Mouse (Mus musculus): ENCODE measurements around the gene Hyou1. TPM values are rescaled to one million over a fixed set of nuclear protein-coding genes. Genes with fewer than 3 reads are reported as not detected.

The Hyou1 gene
- polyA plus RNA-seq, 1 experiment from 2014 or later: 22.0 TPM

DNA sequence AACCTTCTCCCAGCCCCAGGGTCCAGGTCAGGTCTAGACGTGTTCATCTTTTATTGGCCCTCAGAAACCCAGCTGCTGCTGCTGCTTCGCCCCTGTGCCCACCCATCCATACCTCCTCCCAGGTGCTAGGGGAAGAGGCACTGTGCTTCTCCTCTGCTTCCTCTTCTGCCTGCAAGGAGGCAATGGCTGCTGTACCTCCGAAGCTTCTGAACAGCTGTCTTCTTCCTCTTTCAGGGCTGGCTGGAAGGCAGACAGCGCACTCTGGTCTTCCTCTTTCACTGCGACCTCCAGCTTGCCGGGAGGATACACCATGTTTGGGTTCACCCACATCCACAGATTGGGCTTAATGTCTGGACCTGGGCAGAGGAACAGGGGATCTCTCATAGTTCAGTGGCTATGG, 56.5 kb downstream of the Hyou1 start:
- WGBS: 89% methylated on average over 6 of the region's 6 CpGs
- Histone ChIP-seq H3K36me3 (no peaks in the 10 kb centered on the region), H3K9ac (replicated peaks) (no peak overlapping the region), H3K4me3 (no peak overlapping the region), H3K4me2 (replicated peaks) (no peak overlapping the region), H3K27ac (replicated peaks) (no peak overlapping the region), H3K9me3 (no peaks in the 10 kb centered on the region), H3K27me3 (no peaks in the 10 kb centered on the region), H3K4me1 (no peaks in the 10 kb centered on the region)
- ATAC-seq (replicated peaks): no peak

- H3K27me3 ChIP-seq: no peaks in the 10 kb centered on the region
- no peak within 1 kb of the TSS for H3K4me2 ChIP-seq (replicated peaks)
- 87% methylated on average over 19 of the region's 19 CpGs for WGBS
- H3K9ac ChIP-seq (replicated peaks): no peak within 1 kb of the TSS
- H3K9me3 ChIP-seq: no peaks in the 10 kb centered on the region
- no peak within 1 kb of the TSS for H3K27ac ChIP-seq (replicated peaks)
- H3K36me3 ChIP-seq: no peaks in the 10 kb centered on the region
- no peak within 1 kb of the TSS for H3K4me3 ChIP-seq
- no peaks in the 10 kb centered on the region for H3K4me1 ChIP-seq
- ATAC-seq (replicated peaks): no peak
Measured at GRCm38 (mm10) chr9:44440961-44441360, 61.7 kb downstream of the Hyou1 start, which contains the start of gene Foxr1. Foxr1 (minus strand) TSS chr9:44441136.

Small RNAs within 50 kb of the gene (microRNA-seq; reads per million reads assigned to microRNA genes)
- gene Gm44335: not detected
- not detected for gene Mir7085

Other genes with a start within 250 kb of the Hyou1 start
- 11.3 and 13.1 TPM in 2 replicates for gene Mcam, start 245.0 kb upstream of the Hyou1 start, polyA plus RNA-seq (2015; fragmentation: Nextera tagmentation; extraction: Ambion mirVana)
- 25.7 and 26.4 TPM in 2 replicates for gene Cbl, start 145.4 kb upstream of the Hyou1 start, polyA plus RNA-seq (2015; fragmentation: Nextera tagmentation; extraction: Ambion mirVana)
- 0.32 TPM in 1 of 2 replicates, not detected in the other for gene Ccdc153, start 138.8 kb upstream of the Hyou1 start, polyA plus RNA-seq (2015; fragmentation: Nextera tagmentation; extraction: Ambion mirVana)
- 0.59 and 0.61 TPM in 2 replicates for gene Pdzd3, start 128.0 kb upstream of the Hyou1 start, polyA plus RNA-seq (2015; fragmentation: Nextera tagmentation; extraction: Ambion mirVana)
- gene Nlrx1, start 110.9 kb upstream of the Hyou1 start, polyA plus RNA-seq (2015; fragmentation: Nextera tagmentation; extraction: Ambion mirVana): 4.5 and 5.2 TPM in 2 replicates
- gene Abcg4, start 90.9 kb upstream of the Hyou1 start, polyA plus RNA-seq (2015; fragmentation: Nextera tagmentation; extraction: Ambion mirVana): 14.2 and 15.6 TPM in 2 replicates
- 33.4 and 35.4 TPM in 2 replicates for gene Hinfp, start 73.8 kb upstream of the Hyou1 start, polyA plus RNA-seq (2015; fragmentation: Nextera tagmentation; extraction: Ambion mirVana)
- gene C2cd2l, start 59.2 kb upstream of the Hyou1 start, polyA plus RNA-seq (2015; fragmentation: Nextera tagmentation; extraction: Ambion mirVana): 21.5 and 24.2 TPM in 2 replicates
- 32.2 and 32.5 TPM in 2 replicates for gene Dpagt1, start 53.5 kb upstream of the Hyou1 start, polyA plus RNA-seq (2015; fragmentation: Nextera tagmentation; extraction: Ambion mirVana)
- 232 and 253 TPM in 2 replicates for gene H2afx, start 44.8 kb upstream of the Hyou1 start, polyA plus RNA-seq (2015; fragmentation: Nextera tagmentation; extraction: Ambion mirVana)
- gene Hmbs, start 35.3 kb upstream of the Hyou1 start, polyA plus RNA-seq (2015; fragmentation: Nextera tagmentation; extraction: Ambion mirVana): 66.3 and 71.2 TPM in 2 replicates
- 38.4 and 42.3 TPM in 2 replicates for gene Vps11, start 17.8 kb upstream of the Hyou1 start, polyA plus RNA-seq (2015; fragmentation: Nextera tagmentation; extraction: Ambion mirVana)
- gene Slc37a4, start 17.4 kb downstream of the Hyou1 start, polyA plus RNA-seq (2015; fragmentation: Nextera tagmentation; extraction: Ambion mirVana): 36.1 and 37.4 TPM in 2 replicates
- gene Rps25, start 27.6 kb downstream of the Hyou1 start, polyA plus RNA-seq (2015; fragmentation: Nextera tagmentation; extraction: Ambion mirVana): 1,070 and 1,143 TPM in 2 replicates
- gene Trappc4, start 28.1 kb downstream of the Hyou1 start, polyA plus RNA-seq (2015; fragmentation: Nextera tagmentation; extraction: Ambion mirVana): 320 and 321 TPM in 2 replicates
- 34.6 and 35.1 TPM in 2 replicates for gene Ccdc84, start 39.1 kb downstream of the Hyou1 start, polyA plus RNA-seq (2015; fragmentation: Nextera tagmentation; extraction: Ambion mirVana)
- gene Foxr1, start 61.6 kb downstream of the Hyou1 start, polyA plus RNA-seq (2015; fragmentation: Nextera tagmentation; extraction: Ambion mirVana): not detected in 2 replicates
- not detected in 2 replicates for gene Upk2, start 75.5 kb downstream of the Hyou1 start, polyA plus RNA-seq (2015; fragmentation: Nextera tagmentation; extraction: Ambion mirVana)
- 13.6 and 14.4 TPM in 2 replicates for gene Bcl9l, start 103.3 kb downstream of the Hyou1 start, polyA plus RNA-seq (2015; fragmentation: Nextera tagmentation; extraction: Ambion mirVana)
- 0.06 TPM in 1 of 2 replicates, not detected in the other for gene Cxcr5, start 182.4 kb downstream of the Hyou1 start, polyA plus RNA-seq (2015; fragmentation: Nextera tagmentation; extraction: Ambion mirVana)
- 22.9 and 23.1 TPM in 2 replicates for gene Ddx6, start 225.4 kb downstream of the Hyou1 start, polyA plus RNA-seq (2015; fragmentation: Nextera tagmentation; extraction: Ambion mirVana)